Mouse (Mus musculus) small intestine, adult 2 months (tissue): Measurements from ENCODE around the gene Rnf224.

Source experiments
- CTCF ChIP-seq: fragments of 200-500 bp; IDR thresholded peaks from 2 replicates; pipeline ENCODE4 v1.5.1; 2012; ENCODE audit warnings: low read depth, mild to moderate bottlenecking, control low read depth, inconsistent platforms, low read length, moderate library complexity, mixed read lengths; ENCODE audit not compliant: insufficient replicate concordance, insufficient read length; ENCODE audit errors: extremely low read depth
- POLR2A ChIP-seq: fragments of 200-500 bp; IDR thresholded peaks from 2 replicates; pipeline ENCODE4 v1.6.1; 2012; ENCODE audit warnings: low read depth, mild to moderate bottlenecking, control low read depth, inconsistent platforms, low read length, moderate library complexity

DNA sequence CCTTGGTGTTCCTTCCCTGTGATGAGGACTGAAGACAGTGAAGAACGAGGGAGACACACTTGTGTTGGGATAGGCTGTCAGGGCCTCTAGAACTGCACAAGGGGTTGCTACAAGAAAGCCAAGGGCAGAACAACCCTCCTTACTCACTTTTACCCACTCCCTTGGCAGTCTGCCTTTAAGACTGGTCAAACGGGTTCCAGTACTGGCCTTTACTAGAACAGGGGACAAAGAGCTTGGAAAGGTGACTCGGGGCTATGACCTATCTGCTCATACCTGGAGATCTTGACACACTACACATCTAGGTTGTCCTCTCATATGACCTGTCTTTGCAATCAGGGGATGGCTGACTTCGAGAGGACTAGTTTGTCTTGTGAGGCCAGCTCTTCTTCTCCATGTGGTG, 935 bp upstream of the Rnf224 start:
- TF ChIP-seq CTCF (no peak), POLR2A (no peak)
